Mouse (Mus musculus) ovary, adult 18-20 months (tissue): ENCODE data around the gene Pou2f2.

ENCODE experiments used
- DNase-seq: peaks from one replicate; pipeline ENCODE4 v3.0.0; 2022; ENCODE audit warnings: low spot score, mixed read lengths

Gene Pou2f2

DNA sequence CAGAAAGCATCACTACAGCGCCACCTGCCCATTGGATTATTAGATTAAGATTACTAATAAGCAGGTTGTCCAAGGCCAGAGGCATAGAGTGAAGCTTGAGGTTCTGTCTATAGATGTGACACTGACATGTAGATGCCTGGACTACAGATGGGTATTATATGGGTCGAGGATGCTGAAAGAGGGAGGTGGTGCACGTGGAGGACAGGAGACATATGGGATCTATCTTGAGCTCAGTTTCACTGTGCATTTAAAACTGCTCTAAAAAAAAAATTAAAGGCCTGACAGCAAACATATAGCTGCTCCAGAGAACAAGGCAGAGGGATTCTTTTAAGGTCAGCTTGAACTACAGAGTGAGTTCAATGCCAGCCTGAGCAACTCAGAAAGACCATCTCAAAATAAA, 81.4 kb downstream of the Pou2f2 start:
- DNase-seq = no peak

DNA sequence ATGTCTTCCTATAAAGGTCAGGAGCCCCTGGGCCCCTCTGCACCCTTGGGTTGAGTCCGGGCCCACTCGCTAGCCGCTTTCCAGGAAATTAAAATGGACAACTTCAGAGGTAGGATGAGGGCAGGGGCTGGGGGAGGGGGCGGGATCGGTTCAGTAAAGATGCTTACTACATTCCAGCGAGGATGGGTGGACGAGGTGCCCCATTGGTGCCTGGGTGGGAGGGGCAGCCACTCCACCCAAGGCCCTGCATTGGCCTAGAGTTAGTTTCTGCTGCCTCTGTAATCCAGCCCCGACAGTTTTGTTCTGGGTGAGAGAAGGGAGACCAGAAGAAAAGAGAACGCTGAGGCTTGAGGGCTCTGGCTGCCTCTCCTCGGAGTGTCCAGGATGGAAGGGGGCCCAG, 89.7 kb downstream of the Pou2f2 start:
- no peak for DNase-seq

DNA sequence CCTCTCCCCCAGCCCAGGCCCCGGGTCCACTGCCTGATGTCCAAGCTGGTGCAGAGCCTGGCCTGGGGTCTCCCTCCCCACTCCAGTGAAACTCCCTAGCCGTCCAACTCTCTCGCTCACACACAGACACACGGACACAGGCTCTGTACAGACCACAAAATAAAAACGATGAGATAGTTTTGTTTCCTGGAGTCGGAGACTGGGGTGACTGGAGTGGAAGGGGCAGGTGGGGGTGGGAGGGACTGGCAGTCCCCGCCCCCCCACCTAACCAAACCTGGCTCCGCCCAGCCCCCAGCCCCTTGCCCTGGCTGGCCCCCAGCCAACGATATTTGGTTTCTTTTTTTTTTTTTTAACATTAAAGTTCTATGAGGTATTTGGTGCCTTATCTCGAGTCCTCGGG, 90.6 kb downstream of the Pou2f2 start:
- DNase-seq = no peak

DNA sequence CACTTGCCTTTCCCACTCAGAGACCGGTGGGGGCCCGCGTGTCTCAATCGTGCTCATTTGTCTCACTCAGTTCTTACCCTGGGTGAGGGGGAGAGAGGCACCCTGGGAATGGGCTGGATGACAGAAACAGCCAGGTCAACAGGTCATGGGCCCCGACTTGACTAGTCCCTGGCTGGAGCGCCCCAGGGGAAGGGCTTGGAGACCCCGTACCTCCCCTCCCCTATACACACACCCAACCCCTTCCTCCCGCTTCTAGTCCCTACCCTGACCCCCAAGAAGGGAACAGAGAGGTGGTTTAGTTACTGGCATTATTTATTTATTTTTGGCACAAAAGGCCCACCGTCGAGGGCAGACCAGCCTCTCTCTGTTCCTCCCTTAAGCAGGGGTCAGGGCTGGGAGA, 91.0 kb downstream of the Pou2f2 start:
- DNase-seq = no peak

DNA sequence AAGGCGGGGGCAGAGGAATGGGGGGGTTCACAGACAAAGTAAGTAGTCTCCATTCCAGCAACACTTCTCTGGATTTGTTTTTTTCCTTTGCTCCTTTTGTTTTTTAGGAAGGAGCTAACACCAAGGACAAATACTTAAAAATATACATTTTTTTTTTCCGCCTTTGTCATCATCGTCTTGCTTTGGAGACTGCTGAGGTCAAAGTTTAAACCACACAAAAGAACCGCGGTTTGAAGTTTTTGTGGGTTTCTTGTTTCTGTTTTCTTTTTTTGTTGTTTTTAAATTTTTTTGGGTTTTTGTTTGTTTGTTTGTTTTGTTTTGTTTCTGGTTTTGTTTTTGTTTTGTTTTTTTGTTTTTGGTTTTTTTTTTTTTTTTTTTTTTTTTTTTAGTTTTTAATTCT, 91.6 kb downstream of the Pou2f2 start:
- no peak for DNase-seq

DNA sequence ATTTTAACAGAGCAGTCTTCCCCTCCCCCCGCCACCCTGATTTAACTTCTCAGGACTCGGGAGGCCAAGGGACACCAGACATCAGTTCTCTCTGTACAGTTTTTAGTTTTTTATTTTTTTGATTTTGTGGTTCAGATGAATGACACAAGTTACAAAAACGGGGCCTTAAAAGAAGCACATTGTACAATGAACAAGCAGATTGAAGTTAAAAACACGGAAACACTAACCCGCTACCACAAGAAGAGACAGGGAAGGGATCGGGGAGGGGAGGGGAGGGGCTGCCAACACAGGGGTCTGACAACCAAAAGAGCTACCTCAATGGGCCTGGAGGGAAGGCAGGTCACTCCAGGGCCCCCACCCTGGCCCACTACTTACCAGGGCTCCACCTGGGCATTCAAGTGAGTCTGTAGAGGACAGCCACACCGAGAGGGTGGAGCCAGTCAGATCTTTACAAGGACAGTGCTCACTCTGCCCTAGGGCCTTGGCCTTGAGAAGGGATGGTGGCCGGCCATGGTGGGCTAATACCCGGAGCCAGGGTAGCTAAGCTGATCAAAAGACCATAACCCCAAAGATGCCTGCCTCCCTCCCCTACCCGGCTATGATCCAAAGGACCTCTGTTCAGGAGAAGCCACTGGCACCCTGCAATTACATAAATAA, 92.1 kb downstream of the Pou2f2 start:
- DNase-seq = peak; percentile 62

DNA sequence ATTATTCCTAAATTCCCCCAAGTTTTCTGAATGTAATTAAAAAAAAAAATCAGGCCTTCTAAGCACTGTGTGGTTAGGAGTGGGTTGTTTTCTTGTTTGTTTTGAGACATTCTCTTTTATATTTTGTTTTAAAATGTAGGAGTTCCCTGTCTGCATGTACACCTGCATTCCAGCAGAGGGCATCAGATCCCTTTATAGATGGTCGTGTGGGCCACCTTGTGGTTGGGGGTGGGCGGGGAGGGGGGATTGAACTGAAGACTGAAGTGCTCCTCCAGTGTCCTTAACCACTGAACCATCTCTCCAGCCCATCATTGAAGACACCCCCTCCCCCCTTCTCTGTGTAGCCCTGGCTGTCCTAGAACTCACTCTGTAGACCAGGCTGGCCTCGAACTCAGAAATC, 92.9 kb downstream of the Pou2f2 start:
- DNase-seq = no peak

DNA sequence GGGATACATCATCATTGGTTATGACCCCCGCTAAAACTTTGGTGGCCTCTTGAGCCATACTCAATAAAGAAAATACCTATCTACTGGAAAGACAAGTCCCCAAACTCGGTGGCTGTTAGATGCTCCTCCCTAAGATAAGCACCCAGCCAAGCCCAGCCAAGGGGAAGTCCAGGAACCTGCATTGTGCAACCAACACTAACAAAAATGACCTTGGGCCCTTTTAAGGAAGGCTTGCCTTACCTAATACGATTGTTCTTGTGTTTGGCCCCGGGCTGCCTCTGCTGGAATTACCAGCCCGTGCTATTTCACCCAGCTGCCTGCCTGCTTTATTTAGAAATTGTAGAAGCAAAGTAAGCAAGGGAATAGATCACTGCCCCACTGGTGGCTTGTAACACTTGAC, 94.9 kb downstream of the Pou2f2 start:
- no peak for DNase-seq

DNA sequence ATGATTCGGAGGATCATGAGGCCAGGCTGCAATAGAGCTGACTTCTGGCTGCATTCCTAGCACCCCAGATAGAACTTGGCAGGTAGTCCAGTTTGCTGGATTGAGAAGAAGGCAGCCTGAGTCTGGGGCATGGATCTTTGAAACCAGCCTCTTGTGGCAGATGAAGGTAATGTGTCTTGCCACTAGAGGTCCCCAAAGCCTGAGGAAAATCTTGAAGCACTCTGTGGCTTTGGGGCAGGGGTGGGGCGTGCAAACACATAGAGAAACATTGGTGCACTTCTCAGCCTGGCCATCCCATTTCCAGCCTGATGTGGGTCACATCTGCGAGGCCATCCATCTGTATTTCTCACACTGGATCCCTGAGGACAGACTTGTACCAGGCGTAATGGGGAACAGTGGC, 97.0 kb downstream of the Pou2f2 start:
- no peak for DNase-seq

DNA sequence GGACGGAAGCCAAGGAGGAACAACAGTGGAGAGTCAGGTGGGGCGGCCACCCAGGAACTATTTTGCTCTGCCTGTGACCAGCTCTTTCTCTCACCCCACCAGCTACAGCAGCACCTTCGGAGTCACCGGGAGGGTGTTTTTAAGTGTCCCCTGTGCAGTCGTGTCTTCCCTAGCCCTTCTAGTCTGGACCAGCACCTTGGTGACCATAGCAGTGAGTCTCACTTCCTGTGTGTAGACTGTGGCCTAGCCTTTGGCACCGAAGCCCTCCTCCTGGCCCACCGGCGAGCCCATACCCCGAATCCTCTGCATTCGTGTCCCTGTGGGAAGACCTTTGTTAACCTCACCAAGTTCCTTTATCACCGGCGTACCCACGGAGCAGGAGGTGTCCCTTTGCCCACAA, 99.1 kb downstream of the Pou2f2 start:
- no peak for DNase-seq

DNA sequence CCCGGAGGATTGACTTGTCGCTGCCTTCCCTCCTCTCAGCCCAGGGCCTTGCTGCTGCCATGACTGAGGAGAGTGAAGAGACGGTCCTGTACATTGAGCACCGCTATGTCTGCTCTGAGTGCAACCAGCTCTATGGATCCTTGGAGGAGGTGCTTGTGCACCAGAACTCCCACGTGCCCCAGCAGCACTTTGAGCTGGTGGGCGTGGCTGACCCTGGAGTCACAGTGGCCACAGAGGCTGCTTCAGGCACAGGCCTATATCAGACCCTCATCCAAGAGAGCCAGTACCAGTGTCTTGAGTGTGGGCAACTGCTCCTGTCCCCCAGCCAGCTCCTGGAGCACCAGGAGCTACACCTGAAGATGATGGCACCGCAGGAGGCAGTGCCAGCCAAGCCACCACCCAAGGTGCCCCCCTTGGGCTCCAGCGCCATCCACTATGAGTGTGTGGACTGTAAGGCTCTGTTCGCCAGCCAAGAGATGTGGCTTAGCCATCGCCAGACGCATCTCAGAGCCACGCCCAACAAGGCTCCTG, 100.0 kb downstream of the Pou2f2 start:
- DNase-seq = no peak

DNA sequence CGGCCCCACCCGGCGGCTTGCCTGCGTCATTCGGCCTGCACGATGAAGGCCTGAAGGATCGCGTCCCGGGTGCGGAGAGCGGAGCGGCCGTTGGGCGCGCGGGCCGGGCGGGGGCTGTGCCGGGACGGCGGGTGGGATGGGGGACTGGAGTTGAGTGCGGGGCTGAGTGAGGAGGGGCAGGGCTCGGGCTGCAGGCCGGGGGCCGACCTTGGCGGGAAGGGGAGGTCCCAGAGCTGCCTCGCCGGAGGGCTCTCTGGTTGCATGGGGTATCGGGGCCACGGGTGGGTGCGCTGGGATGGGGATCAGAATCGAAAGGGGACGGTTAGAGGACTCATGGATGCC, 102.1 kb downstream of the Pou2f2 start:
- peak; percentile 37 for DNase-seq

DNA sequence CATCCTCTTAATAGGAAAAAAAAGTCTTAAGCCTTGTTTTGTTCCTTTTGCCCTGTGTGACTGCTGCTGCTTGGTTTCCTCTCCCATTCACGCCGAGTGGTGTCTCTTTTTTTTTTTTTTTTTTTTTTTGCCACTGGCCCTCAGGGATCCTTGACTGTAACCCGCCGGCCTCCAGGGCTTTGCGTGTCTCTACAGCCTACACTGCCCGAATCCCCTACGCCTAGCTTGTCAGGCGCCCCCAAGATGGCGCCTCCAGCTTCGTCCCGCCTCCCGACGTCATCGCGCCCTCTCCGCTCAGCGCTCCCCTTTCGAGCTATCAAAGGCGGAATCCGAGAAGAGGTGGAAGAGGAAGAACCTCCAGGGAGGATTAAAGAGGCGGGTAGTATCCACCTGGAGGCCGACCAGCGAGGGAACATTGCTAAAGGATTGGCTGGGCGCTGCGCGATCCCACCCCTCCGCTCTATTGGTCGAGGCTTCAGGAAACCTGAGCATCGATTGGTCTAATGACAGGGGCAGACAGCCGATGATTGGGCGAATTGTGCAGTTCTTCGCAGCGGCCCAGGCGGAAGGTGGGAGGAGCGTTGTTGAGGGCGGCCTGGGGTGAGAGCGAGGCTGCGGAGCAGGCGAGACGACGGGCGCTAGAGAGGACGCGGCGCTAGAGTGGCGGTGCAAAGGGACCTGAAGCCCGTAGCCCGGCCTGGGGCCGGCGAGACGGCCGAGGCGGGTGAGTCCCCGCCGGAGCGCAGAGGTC, 102.7 kb downstream of the Pou2f2 start:
- peak; percentile 99 for DNase-seq

DNA sequence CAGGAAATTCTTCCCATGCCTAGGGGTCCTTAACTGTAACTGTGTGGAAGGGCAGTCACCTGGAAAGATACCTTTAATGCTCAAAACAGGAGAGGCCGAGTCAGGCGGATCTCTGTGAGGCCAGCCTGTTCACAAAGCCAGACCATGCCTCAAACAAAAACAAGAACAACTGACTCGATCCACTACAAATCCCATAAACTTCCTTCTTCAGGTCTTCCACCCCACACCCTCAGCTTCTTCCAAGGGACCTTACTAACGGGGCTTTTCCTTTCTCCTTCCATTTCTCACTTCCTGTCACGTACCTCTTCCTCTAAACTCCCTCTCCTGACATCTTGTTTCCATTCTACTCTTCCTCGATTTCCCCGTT, 103.2 kb downstream of the Pou2f2 start:
- no peak for DNase-seq

DNA sequence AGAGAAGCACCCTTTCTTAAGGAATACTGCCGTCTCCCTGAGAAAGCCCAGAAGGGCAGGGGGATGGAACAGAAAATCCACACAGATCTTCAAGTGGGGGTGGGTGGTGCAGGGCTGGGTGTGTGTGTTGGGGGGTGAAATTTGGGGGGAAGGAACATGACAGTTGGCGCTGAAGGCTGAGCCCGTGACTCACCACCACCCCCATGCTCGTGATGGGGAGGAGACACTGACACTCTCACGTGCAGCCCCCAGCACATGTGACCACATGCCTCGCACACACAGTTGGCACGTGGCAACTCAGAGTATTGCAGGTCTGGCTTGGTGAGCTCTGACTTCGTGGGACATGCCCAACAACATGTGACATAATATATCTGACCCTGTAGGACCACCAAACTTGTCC, 105.6 kb downstream of the Pou2f2 start:
- DNase-seq = no peak

DNA sequence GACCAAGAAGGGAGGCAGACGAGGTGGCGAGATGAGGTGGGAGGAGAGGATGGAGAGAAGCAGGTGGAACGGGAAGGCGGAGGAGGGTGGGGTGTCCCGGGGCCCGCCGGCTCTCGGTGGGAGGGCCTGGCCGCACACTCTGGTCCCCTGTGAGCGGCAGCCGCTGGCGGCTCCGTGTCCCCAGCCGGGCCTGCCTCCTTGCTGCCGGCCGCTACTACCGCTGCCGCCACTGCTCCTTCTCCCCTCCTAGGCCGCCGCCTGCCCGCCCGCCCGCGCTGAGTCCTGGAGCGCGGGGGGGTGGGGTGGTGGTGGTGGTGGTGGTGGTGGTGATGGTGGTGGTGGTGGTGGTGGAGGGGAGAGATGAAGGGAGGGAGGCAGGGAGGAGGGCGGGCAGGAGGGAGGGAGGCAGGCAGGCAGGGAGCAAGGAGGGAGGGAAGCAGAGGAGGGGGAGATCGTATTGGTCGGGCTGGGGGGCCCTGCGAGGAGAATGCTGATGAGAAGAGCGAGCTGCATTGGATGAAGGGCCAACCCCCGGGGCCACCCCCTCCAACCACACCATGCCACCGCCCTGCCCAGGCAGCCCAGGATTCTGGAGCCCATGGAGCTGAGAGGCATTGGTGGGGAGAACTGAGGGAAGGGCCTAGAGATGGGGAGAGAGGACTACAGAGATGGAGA, 106.7 kb downstream of the Pou2f2 start:
- DNase-seq = peak; percentile 43

DNA sequence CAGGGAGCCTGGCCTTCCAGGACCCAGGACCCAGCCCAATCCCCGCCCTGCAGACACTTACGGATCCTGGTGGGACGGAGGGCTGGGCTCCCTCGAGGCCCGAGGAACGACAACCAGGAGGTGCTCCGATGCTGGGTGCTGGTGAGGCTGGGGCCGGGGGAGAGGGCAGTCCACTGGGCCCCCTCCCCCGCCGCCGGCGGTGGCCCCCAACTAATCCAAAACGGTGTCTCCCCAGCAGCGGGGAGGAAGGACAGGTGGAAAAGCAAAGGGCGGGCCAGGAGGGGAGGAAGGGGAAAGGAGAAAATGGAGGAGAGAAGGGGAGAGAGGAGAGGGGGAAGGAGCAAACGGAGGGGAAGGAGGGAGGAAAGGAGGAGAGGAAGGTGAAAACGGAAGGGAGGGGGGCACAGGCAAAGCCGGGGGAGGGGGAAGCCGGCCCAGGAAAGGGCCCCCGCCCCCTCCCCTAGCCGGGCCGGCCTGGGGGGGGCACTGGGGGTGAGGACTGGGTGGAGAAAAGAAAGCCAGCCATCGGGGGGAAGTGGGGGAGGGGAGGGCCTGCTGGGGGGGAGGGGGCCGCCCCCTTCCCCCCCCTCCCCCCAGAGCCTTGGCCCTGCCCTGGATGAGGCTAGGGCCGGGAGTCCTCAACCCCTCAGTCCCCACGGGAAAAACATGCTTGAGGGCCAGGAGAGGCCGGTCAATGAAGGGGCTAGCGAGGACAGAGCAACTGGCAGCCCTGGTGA, 107.4 kb downstream of the Pou2f2 start, which contains the start of the genes Grik5 and Zfp574:
Grik5 (minus strand) TSS at position 368 of the 737 bp plus-strand sequence.
Zfp574 (plus strand) TSS at position 589 of the 737 bp plus-strand sequence.
- no peak for DNase-seq

DNA sequence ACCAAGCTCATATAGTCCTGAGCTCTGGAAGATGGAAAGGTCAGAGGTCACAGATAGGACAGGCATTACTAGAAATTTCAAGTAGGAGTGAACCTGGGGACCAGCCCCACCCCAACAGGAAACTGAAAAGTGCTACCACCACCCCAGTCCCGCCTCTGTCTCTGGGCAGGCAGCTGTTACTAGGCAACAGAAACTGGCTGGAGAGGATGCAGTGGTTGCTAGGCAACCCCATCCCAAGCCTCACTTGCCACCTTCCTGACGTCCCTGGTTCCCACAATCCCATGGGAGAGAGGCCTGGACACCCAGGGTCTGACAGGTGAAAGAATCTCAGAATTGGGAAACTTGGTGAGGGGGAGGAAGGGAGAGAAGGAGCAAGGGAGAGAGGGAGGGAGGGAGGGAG, 110.8 kb downstream of the Pou2f2 start:
- DNase-seq = no peak

DNA sequence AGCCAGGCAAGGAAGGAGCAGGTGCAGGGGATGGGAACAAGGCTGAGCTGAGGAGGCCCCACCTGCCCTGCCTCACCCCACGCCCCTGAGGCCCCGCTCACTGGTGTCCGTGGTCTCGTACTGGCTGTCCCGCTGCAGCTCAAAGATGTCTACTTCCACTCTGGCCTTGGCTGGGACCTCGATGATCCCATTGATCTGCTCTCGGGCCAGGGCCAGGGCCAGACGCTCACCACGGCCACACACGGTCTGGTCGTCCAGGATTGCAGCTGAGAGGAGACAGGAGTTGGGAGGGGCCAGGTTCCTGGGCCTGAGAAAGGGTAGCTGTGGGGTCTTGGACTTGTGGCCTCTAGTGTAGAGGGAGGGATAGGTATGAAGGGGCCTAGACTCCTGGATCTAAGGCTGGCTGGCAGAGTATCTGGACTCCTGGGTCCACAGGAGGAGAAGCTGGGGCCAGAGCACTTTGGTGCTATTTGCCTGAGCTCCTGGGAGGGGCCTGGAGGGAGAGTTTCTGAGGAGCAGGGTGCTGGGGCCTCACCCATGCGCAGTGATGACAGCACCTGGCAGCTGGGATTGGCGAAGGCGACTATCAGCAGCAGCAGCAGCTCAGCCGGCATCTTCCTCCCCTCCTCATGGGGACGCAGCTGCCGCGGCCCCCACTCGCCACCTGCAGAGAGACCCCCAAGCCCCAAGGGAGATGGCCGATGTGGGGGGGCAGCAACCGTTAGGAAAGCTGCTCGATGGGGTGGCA, 111.4 kb downstream of the Pou2f2 start:
- no peak for DNase-seq

DNA sequence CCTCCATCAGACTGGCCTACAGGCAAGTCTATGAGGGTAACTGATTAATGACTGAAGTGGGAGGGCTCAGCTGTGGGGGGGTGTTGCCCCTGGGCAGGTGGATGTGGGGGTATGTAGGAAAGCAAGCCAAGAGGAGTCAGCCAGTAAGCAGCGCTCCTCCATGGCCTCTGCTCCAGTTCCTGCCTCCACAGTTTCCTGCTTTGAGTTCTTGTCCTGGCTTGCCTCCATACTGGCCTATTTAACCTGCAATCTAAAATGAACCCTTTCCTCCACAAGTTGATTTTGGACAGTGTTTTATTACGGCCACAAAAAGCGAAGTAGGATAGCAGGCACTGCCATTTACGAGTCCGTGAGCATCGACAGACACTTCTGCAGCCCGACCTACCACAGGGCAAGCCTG, 112.2 kb downstream of the Pou2f2 start:
- DNase-seq = no peak

DNA sequence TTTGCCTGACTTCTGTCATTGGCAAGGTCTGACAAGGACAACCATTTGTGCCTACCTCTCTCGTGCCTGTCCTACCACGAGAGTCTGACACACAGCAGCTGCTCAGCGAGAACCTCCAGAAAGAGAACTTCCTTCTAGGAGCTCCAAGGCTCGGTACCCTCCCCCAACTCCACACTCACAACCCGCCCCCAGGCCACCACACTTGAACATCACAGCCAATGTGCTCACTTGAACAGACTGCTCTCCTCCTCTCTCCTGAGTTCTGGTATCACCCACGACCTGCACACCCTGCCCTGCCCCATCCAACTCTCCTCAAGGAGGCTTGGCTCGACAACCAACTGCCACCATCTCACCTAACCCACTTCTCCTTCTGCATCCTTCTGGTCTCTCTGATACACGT, 115.6 kb downstream of the Pou2f2 start:
- DNase-seq = no peak

DNA sequence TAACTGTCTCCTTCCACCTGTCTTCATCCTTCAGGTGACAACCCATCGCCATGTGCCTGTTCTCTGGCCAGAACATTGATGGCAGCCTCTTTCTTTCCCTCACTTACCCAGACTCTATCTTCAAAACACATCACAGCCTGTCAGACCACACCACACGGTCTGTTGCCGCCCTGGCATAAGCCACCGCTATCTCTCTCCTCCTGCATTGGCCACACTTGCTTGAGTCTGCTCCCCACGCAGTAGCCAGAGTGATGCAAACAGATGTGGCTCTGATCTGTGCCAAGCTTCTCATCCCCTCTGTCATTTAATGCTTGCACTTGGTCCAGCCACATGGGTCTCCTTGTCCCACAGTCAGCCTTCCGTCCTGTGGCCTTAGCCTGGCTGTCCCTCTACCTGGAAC, 116.2 kb downstream of the Pou2f2 start:
- DNase-seq = no peak
